In the genomic region with DNA sequence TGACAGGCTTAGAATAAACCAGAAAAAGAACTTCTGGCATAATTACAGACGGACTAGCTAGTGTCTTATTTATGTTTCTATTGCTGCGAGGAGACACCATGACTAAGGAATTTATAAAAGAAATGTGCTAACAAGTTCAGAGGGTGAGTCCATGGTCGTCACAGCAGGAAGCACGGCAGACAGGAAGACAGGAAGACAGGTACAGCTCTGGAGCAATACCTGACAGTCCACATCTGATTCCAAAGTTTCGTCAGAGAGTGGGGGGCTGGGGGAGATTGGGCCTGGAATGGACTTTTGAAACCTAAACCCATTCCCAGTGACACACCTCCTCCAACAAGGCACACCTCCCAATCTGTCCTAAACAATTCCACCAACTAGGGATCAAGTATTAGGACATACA, we compare ENCODE assay signal across 28 mouse cellular contexts. TPM values are rescaled to one million over a fixed set of nuclear protein-coding genes. Genes with fewer than 3 reads are reported as not detected.
DNase-seq lines count a peak whose midpoint lies in the region; ATAC-seq and TF ChIP-seq lines count a peak whose summit lies in the region.
"Had no signal": no experiment of that assay in that cellular context is flagged by ENCODE, and none has a peak within 500 bp of the region (broad histone marks: within the 10 kb centered on the region; RNA-seq: fewer than 3 reads in every experiment).

No protein-coding gene starts in this region.

- peaks cover 18% of the 10 kb centered on the region for H3K4me1 ChIP-seq in kidney, embryonic 15.5 days
- peaks cover 14% of the 10 kb centered on the region for H3K4me1 ChIP-seq in liver, postnatal 0 days (ENCODE audit: insufficient read depth)
- no peaks in the 10 kb centered on the region for H3K4me1 ChIP-seq in midbrain, embryonic 15.5 days
- H3K4me1 ChIP-seq: hindbrain, embryonic 13.5 days; midbrain, embryonic 13.5 days; neural tube, embryonic 12.5 days had no signal

- TF ChIP-seq EP300 in liver, postnatal 0 days (IDR thresholded peaks at IDR 0.05; ENCODE audit: low read depth), result no peak; the same call in 1 of the 2 replicates

- no peak for ATAC-seq in CD4-positive, CD25-positive, alpha-beta regulatory T cell, adult 4 months
- ATAC-seq in kidney, embryonic 15.5 days (replicated peaks; ENCODE audit: low FRiP score), result no peak
- peak; percentile 92 for ATAC-seq in liver, postnatal 0 days
- no peak for ATAC-seq in midbrain, embryonic 15.5 days (replicated peaks)
- ATAC-seq: forebrain, embryonic 15.5 days; midbrain, embryonic 13.5 days had no signal

- no peak for TF ChIP-seq CTCF in liver, postnatal 0 days (IDR thresholded peaks at IDR 0.05; ENCODE audit: low read depth)

- no peaks in the 10 kb centered on the region for H3K27me3 ChIP-seq in kidney, embryonic 15.5 days
- H3K27me3 ChIP-seq in liver, postnatal 0 days (ENCODE audit: insufficient read depth, low read length), result no peaks in the 10 kb centered on the region
- no peaks in the 10 kb centered on the region for H3K27me3 ChIP-seq in midbrain, embryonic 15.5 days (replicated peaks)
- H3K27me3 ChIP-seq: embryonic facial prominence, embryonic 15.5 days; forebrain, embryonic 15.5 days; heart, embryonic 13.5 days; hindbrain, embryonic 13.5 days; limb, embryonic 13.5 days; lung, embryonic 15.5 days; megakaryocyte, embryonic 14.5 days; midbrain, embryonic 13.5 days; neural tube, embryonic 12.5 days had no signal

- H3K9me3 ChIP-seq in kidney, embryonic 15.5 days (replicated peaks), result no peaks in the 10 kb centered on the region
- H3K9me3 ChIP-seq in liver, postnatal 0 days (ENCODE audit: low read length), result no peaks in the 10 kb centered on the region
- no peaks in the 10 kb centered on the region for H3K9me3 ChIP-seq in midbrain, embryonic 15.5 days
- H3K9me3 ChIP-seq: embryonic facial prominence, embryonic 15.5 days; forebrain, embryonic 15.5 days; heart, embryonic 13.5 days; hindbrain, embryonic 13.5 days; limb, embryonic 13.5 days; lung, embryonic 15.5 days; megakaryocyte, embryonic 14.5 days; midbrain, embryonic 13.5 days; neural tube, embryonic 12.5 days had no signal

- WGBS in kidney, embryonic 15.5 days, result 63% methylated on average over 5 of the region's 5 CpGs
- 46% methylated on average over 5 of the region's 5 CpGs for WGBS in liver, postnatal 0 days (ENCODE audit: insufficient replicate concordance)
- 82% methylated on average over 5 of the region's 5 CpGs for WGBS in midbrain, embryonic 15.5 days

- DNase-seq in CD4-positive, CD25-positive, alpha-beta regulatory T cell, adult 2 months (ENCODE audit: low read depth, low spot score), result peak; percentile 39
- DNase-seq in kidney, postnatal 10 days, result peak; percentile 2
- DNase-seq in R1 (ENCODE audit: low read depth, low spot score), result peak; percentile 93
- peak; percentile 70 for DNase-seq in liver, postnatal 0 days
- DNase-seq in B cell, adult 2 months, result no peak
- DNase-seq: adrenal gland, postnatal 25 days; cerebellum, adult 8-10 months; gastrocnemius, postnatal 25 days; heart, adult 2 months; kidney, adult 2 months; kidney, postnatal 36 days; lung, postnatal 36 days; right cerebral cortex, postnatal 14 days; thymus, adult 2 months; thymus, postnatal 4 days had no signal

- H3K4me3 ChIP-seq in kidney, embryonic 15.5 days (replicated peaks), result no peak overlapping the region
- H3K4me3 ChIP-seq in liver, postnatal 0 days (ENCODE audit: low read depth, low read length), result no peak overlapping the region
- H3K4me3 ChIP-seq in midbrain, embryonic 15.5 days, result no peak overlapping the region
- H3K4me3 ChIP-seq: embryonic facial prominence, embryonic 15.5 days; forebrain, embryonic 15.5 days; heart, adult 2 months; heart, embryonic 13.5 days; hindbrain, embryonic 13.5 days; limb, embryonic 13.5 days; lung, embryonic 15.5 days; megakaryocyte, embryonic 14.5 days; midbrain, embryonic 13.5 days; neural tube, embryonic 12.5 days had no signal

- no peak overlapping the region for H3K4me2 ChIP-seq in kidney, embryonic 15.5 days
- H3K4me2 ChIP-seq in liver, postnatal 0 days (ENCODE audit: low read depth, low read length), result no peak overlapping the region
- no peak overlapping the region for H3K4me2 ChIP-seq in midbrain, embryonic 15.5 days
- H3K4me2 ChIP-seq: embryonic facial prominence, embryonic 15.5 days; forebrain, embryonic 15.5 days; heart, embryonic 13.5 days; hindbrain, embryonic 13.5 days; limb, embryonic 13.5 days; lung, embryonic 15.5 days; midbrain, embryonic 13.5 days; neural tube, embryonic 12.5 days had no signal

- H3K9ac ChIP-seq in kidney, embryonic 15.5 days, result no peak overlapping the region
- no peak overlapping the region for H3K9ac ChIP-seq in liver, postnatal 0 days (replicated peaks)
- no peak overlapping the region for H3K9ac ChIP-seq in midbrain, embryonic 15.5 days
- H3K9ac ChIP-seq: embryonic facial prominence, embryonic 15.5 days; forebrain, embryonic 15.5 days; heart, embryonic 13.5 days; hindbrain, embryonic 13.5 days; limb, embryonic 13.5 days; lung, embryonic 15.5 days; midbrain, embryonic 13.5 days; neural tube, embryonic 12.5 days had no signal

- no peak overlapping the region for H3K27ac ChIP-seq in kidney, embryonic 15.5 days
- peak overlapping the region; percentile 44; the same call in 1 of the 2 replicates for H3K27ac ChIP-seq in liver, postnatal 0 days (ENCODE audit: low read depth)
- H3K27ac ChIP-seq in midbrain, embryonic 15.5 days, result no peak overlapping the region
- H3K27ac ChIP-seq: embryonic facial prominence, embryonic 15.5 days; forebrain, embryonic 15.5 days; heart, adult 2 months; heart, embryonic 13.5 days; hindbrain, embryonic 13.5 days; limb, embryonic 13.5 days; lung, embryonic 15.5 days; midbrain, embryonic 13.5 days; neural tube, embryonic 12.5 days; stomach, postnatal 0 days had no signal

- no peaks in the 10 kb centered on the region for H3K36me3 ChIP-seq in kidney, embryonic 15.5 days
- H3K36me3 ChIP-seq in liver, postnatal 0 days (replicated peaks; ENCODE audit: insufficient read depth, low read length), result no peaks in the 10 kb centered on the region
- H3K36me3 ChIP-seq in midbrain, embryonic 15.5 days (replicated peaks), result no peaks in the 10 kb centered on the region
- H3K36me3 ChIP-seq: embryonic facial prominence, embryonic 15.5 days; forebrain, embryonic 15.5 days; heart, embryonic 13.5 days; hindbrain, embryonic 13.5 days; limb, embryonic 13.5 days; lung, embryonic 15.5 days; midbrain, embryonic 13.5 days; neural tube, embryonic 12.5 days had no signal

RNA-seq across cellular contexts. Expression of gene Lnx2, which starts 9.4 kb away (rescaled TPM):
- polyA plus RNA-seq in CD4-positive, CD25-positive, alpha-beta regulatory T cell, adult 4 months (2017; shearing (Covaris generic)), result 10 to 100 TPM; 19.6 to 29.9 TPM
- 14.6 and 15.4 TPM in 2 replicates for polyA plus RNA-seq in kidney, embryonic 15.5 days (2015; fragmentation: Nextera tagmentation; extraction: Ambion mirVana)
- polyA plus RNA-seq in liver, postnatal 0 days (2015; fragmentation: Nextera tagmentation; extraction: Ambion mirVana), result 5.4 and 6.9 TPM in 2 replicates
- polyA plus RNA-seq in midbrain, embryonic 15.5 days (2015; fragmentation: Nextera tagmentation; extraction: Ambion mirVana), result 3.9 and 4.0 TPM in 2 replicates

RNA-seq across cellular contexts. Expression of gene Polr1d, which starts 9.9 kb away (rescaled TPM):
- polyA plus RNA-seq in CD4-positive, CD25-positive, alpha-beta regulatory T cell, adult 4 months (2017; shearing (Covaris generic)), result 100 to 1,000 TPM; 126 to 148 TPM
- polyA plus RNA-seq in kidney, embryonic 15.5 days (2015; fragmentation: Nextera tagmentation; extraction: Ambion mirVana), result 139 and 154 TPM in 2 replicates
- 72.2 and 72.9 TPM in 2 replicates for polyA plus RNA-seq in liver, postnatal 0 days (2015; fragmentation: Nextera tagmentation; extraction: Ambion mirVana)
- polyA plus RNA-seq in midbrain, embryonic 15.5 days (2015; fragmentation: Nextera tagmentation; extraction: Ambion mirVana), result 95.6 and 96.5 TPM in 2 replicates

Comparison
In these comparisons a context has a peak if more than half of its experiments do, and no peak if none do; other contexts are left out.
1. DNase-seq: peak in CD4-positive, CD25-positive, alpha-beta regulatory T cell, adult 2 months (single experiment), kidney, postnatal 10 days (single experiment), R1 (single experiment) and liver, postnatal 0 days (single experiment); none in B cell, adult 2 months (0 of 2).